Mouse (Mus musculus): ENCODE data around the gene Sstr5. TPM values are rescaled to one million over a fixed set of nuclear protein-coding genes. Genes with fewer than 3 reads are reported as not detected.

The Sstr5 gene
- not detected in 2 replicates for total RNA-seq (2012; rRNA removed)
- polyA plus RNA-seq (2012; ENCODE audit: insufficient read depth in 1 of 2, insufficient read length in 2 of 2, low read depth in 1 of 2, low replicate concordance in 2 of 2, missing spikeins in 1 of 2) = not detected

- Histone ChIP-seq H3K4me1 (ENCODE audit: control insufficient read depth in 1 of 2, insufficient read depth in 2 of 2, low read length in 2 of 2) (no peaks in the 10 kb centered on the region), H3K79me2 (ENCODE audit: control insufficient read depth, insufficient read depth, low read length, poor library complexity) (no peaks in the 10 kb centered on the region), H3K27ac (ENCODE audit: control insufficient read depth, low read depth, low read length) (no peak within 1 kb of the TSS), H3K27me3 (ENCODE audit: control insufficient read depth in 1 of 2, insufficient read depth in 2 of 2, low read length in 2 of 2) (peaks cover 0 to 2% of the 10 kb centered on the region in 2 experiments; a peak in 1 of 4 replicates), H3K4me3 (ENCODE audit: control insufficient read depth in 1 of 2, insufficient read depth in 1 of 2, low read depth in 2 of 2, low read length in 2 of 2) (no peak within 1 kb of the TSS), H3K9me3 (replicated peaks; ENCODE audit: insufficient read depth, low read length) (no peaks in the 10 kb centered on the region), H3K36me3 (ENCODE audit: control insufficient read depth in 1 of 2, insufficient read depth in 2 of 2, low read length in 2 of 2) (no peaks in the 10 kb centered on the region), H3K9ac (ENCODE audit: control insufficient read depth, low read depth, low read length, poor library complexity, severe bottlenecking) (no peak within 1 kb of the TSS)
- no peak for TF ChIP-seq CTCF (IDR thresholded peaks at IDR 0.05 in 2 of 3, conservative IDR thresholded peaks at IDR 0.05 in 1 of 3; ENCODE audit: control insufficient read depth in 1 of 3, insufficient read depth in 1 of 3, low read depth in 2 of 3, low read length in 3 of 3, poor library complexity in 1 of 3, severe bottlenecking in 1 of 3)
- TF ChIP-seq MEF2A (IDR thresholded peaks at IDR 0.05; ENCODE audit: extremely low read depth, insufficient replicate concordance, low read depth, low read length, poor library complexity, severe bottlenecking) = no peak
- TF ChIP-seq POLR2A (IDR thresholded peaks at IDR 0.05; ENCODE audit: control insufficient read depth in 1 of 2, insufficient read depth in 1 of 2, low read depth in 1 of 2, low read length in 2 of 2, poor library complexity in 1 of 2) = no peak
- no peak for TF ChIP-seq ELF1 (IDR thresholded peaks at IDR 0.05; ENCODE audit: low read depth, low read length)
- no peak for TF ChIP-seq MYC (IDR thresholded peaks at IDR 0.05; ENCODE audit: low read depth, low read length)
- no peak for TF ChIP-seq ZC3H11A (IDR thresholded peaks at IDR 0.05; ENCODE audit: low read depth, low read length)
- DNase-seq (ENCODE audit: low read depth, low spot score) = no peak
These were observed at the start of gene Sstr5 for GRCm38 (mm10) chr17:25497013-25497412. TSS of gene Sstr5 (minus strand) at chr17:25497288.

GRCm38 (mm10) chr17:25541768-25542167, 44.7 kb upstream of the Sstr5 start:
- no peaks in the 10 kb centered on the region for H3K36me3 ChIP-seq (ENCODE audit: control insufficient read depth in 1 of 2, insufficient read depth in 2 of 2, low read length in 2 of 2)
- no peaks in the 10 kb centered on the region for H3K4me1 ChIP-seq (ENCODE audit: control insufficient read depth in 1 of 2, insufficient read depth in 2 of 2, low read length in 2 of 2)
- H3K9ac ChIP-seq (ENCODE audit: control insufficient read depth, low read depth, low read length, poor library complexity, severe bottlenecking) = no peak overlapping the region
- H3K79me2 ChIP-seq (ENCODE audit: control insufficient read depth, insufficient read depth, low read length, poor library complexity) = no peaks in the 10 kb centered on the region
- H3K27ac ChIP-seq (ENCODE audit: control insufficient read depth, low read depth, low read length) = no peak overlapping the region
- H3K9me3 ChIP-seq (replicated peaks; ENCODE audit: insufficient read depth, low read length) = no peaks in the 10 kb centered on the region
- H3K4me3 ChIP-seq (ENCODE audit: control insufficient read depth in 1 of 2, insufficient read depth in 1 of 2, low read depth in 2 of 2, low read length in 2 of 2) = no peak overlapping the region
- DNase-seq (ENCODE audit: low read depth, low spot score) = no peak
- H3K27me3 ChIP-seq (ENCODE audit: control insufficient read depth in 1 of 2, insufficient read depth in 2 of 2, low read length in 2 of 2) = peaks cover 0 to 15% of the 10 kb centered on the region in 2 experiments; a peak in 2 of 4 replicates
- TF ChIP-seq KAT2A (conservative IDR thresholded peaks at IDR 0.05; ENCODE audit: low read depth, low read length) = no peak
- no peak for TF ChIP-seq NELFE (IDR thresholded peaks at IDR 0.05; ENCODE audit: low read depth, low read length)
- no peak for TF ChIP-seq EP300 (IDR thresholded peaks at IDR 0.05; ENCODE audit: low read depth in 1 of 2, low read length in 2 of 2)
- TF ChIP-seq MAFK (IDR thresholded peaks at IDR 0.05; ENCODE audit: borderline replicate concordance, low read depth, low read length) = no peak
- no peak for TF ChIP-seq CHD1 (IDR thresholded peaks at IDR 0.05; ENCODE audit: low read depth, low read length)
- TF ChIP-seq ZKSCAN1 (IDR thresholded peaks at IDR 0.05; ENCODE audit: low read depth, low read length) = no peak
- no peak for TF ChIP-seq MAZ (IDR thresholded peaks at IDR 0.05; ENCODE audit: low read depth, low read length)
- TF ChIP-seq SMC3 (IDR thresholded peaks at IDR 0.05; ENCODE audit: low read depth, low read length) = no peak
- TF ChIP-seq ELF1 (IDR thresholded peaks at IDR 0.05; ENCODE audit: low read depth, low read length) = no peak
- TF ChIP-seq POLR2AphosphoS2 (IDR thresholded peaks at IDR 0.05; ENCODE audit: low read length) = no peak
- no peak for TF ChIP-seq MYB (IDR thresholded peaks at IDR 0.05; ENCODE audit: low read depth, low read length)
- TF ChIP-seq E2F4 (IDR thresholded peaks at IDR 0.05; ENCODE audit: borderline replicate concordance, low read depth, low read length) = no peak
